Mouse (Mus musculus) heart, embryonic 14.5 days (tissue): Measurements from ENCODE around the gene Epn3. TPM values are rescaled to one million over a fixed set of nuclear protein-coding genes. Genes with fewer than 3 reads are reported as not detected.

Experiments
- ATAC-seq: fragments of 200-750 bp; cut with Nextera tagmentation; 2 replicates; pipeline ENCODE4 v1.8.0; 2017; ENCODE audit warnings: low read depth, moderate TSS enrichment; ENCODE audit not compliant: insufficient number of reproducible peaks, insufficient read depth, low FRiP score
- H3K27ac ChIP-seq, 2 experiments: fragments of 200-500 bp in 1 of 2; fragments of 300-500 bp in 1 of 2; sonication (generic) in 1 of 2; replicated peaks in 1 of 2; 2 replicates each; pipeline ENCODE4 v1.5.1; 2012 to 2014; ENCODE audit warnings: low read depth in 2 of 2, low read length in 2 of 2, control low read depth in 1 of 2, mild to moderate bottlenecking in 1 of 2, mixed read lengths in 1 of 2; ENCODE audit not compliant: control insufficient read depth in 1 of 2, insufficient read depth in 1 of 2
- H3K27me3 ChIP-seq: fragments of 300-500 bp; sonication (generic); 2 replicates; pipeline ENCODE4 v1.6.1; 2014; ENCODE audit warnings: mild to moderate bottlenecking, low read length, control low read depth; ENCODE audit not compliant: control insufficient read depth, insufficient read depth
- H3K36me3 ChIP-seq: fragments of 300-500 bp; sonication (generic); 2 replicates; pipeline ENCODE4 v1.6.1; 2014; ENCODE audit warnings: mild to moderate bottlenecking, control low read depth, low read length, mixed read lengths; ENCODE audit not compliant: control insufficient read depth, insufficient read depth
- H3K4me1 ChIP-seq, 2 experiments: fragments of 200-500 bp in 1 of 2; fragments of 300-500 bp in 1 of 2; sonication (generic) in 1 of 2; 2 replicates each; pipeline ENCODE4 v1.6.1; 2012 to 2014; ENCODE audit warnings: low read length in 2 of 2, control low read depth in 1 of 2, mixed read lengths in 1 of 2; ENCODE audit not compliant: control insufficient read depth in 2 of 2, insufficient read depth in 2 of 2
- H3K4me2 ChIP-seq: fragments of 300-500 bp; sonication (generic); 2 replicates; pipeline ENCODE4 v1.6.1; 2014; ENCODE audit warnings: mild to moderate bottlenecking, low read length
- H3K4me3 ChIP-seq, 2 experiments: fragments of 200-500 bp in 1 of 2; fragments of 300-500 bp in 1 of 2; sonication (generic) in 1 of 2; 2 replicates each; pipeline ENCODE4 v1.5.1; 2012 to 2014; ENCODE audit warnings: low read length in 2 of 2, mild to moderate bottlenecking in 2 of 2, control low read depth in 1 of 2, low read depth in 1 of 2, moderate library complexity in 1 of 2; ENCODE audit not compliant: control insufficient read depth in 1 of 2, insufficient read depth in 1 of 2
- H3K9ac ChIP-seq: fragments of 300-500 bp; sonication (generic); 2 replicates; pipeline ENCODE4 v1.6.1; 2014; ENCODE audit warnings: mild to moderate bottlenecking, low read length
- H3K9me3 ChIP-seq: fragments of 300-500 bp; sonication (generic); 2 replicates; pipeline ENCODE4 v1.6.1; 2016; ENCODE audit warnings: low read length, control low read depth; ENCODE audit not compliant: control insufficient read depth
- WGBS: fragments of 180-500 bp; shearing (Covaris S2); extraction: QIAGEN DNeasy Blood & Tissue Kit; methylation state at CpG from one replicate; pipeline ENCODE4 v1.1.7; 2014; 5-methylcytosine and 5-hydroxymethylcytosine counted together
- polyA plus RNA-seq: library from polyadenylated mRNA; unstranded; fragments of >200 nt; fragmentation: Nextera tagmentation; extraction: Ambion mirVana; gene quantifications from 2 replicates; pipeline ENCODE4 v1.2.1, GENCODE M21; 2014

Gene Epn3
- polyA plus RNA-seq, 1 experiment from 2014 or later = 11.4 TPM

DNA sequence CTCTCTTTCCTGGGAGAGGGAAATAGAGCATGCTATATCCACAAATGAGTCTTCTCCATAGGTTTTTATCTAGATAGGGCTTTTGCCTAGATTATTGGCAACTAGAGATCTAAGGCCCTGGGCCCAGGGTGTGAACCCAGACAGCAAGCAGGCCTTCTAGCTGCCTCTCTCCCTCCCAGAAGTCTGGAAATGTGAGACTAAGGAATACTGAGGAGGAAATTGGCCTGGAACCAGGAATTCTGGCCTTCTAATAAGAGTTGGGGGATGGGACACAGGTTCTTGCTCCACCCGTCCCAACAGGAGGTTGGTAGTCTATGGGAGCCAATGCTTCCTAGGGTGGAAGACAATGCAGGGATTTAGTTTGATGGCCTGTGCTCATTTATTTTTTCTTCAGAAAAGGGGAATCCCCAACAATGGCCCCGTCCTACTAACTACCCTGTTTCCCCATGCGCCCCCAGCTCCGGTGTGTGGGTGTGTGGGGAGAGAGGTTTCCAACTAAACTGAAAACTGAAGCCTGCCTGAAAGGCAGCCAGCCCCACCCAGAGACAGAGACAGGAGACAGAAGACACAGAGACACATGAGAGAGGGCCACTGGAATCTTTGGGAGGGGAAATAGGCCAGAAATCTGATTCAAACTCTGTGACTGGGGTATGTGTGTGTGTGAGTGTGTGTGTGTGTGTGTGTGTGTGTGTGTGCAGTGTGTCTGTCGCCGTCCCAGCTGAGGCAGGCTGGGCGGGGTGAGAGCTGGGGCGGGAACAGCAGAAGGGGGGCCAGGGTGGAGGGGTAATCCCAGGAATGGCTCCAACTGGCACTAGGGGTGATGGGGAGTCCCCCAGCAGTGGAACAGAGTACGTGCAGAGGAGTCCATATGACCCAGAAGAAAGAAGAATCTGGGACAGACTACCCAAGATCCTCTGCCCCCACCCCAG lies 30.4 kb downstream of the Epn3 start:
- no peak overlapping the region for H3K4me3 ChIP-seq
- WGBS = 53% methylated on average over 9 of the region's 9 CpGs
- H3K4me2 ChIP-seq = no peak overlapping the region
- no peaks in the 10 kb centered on the region for H3K36me3 ChIP-seq
- no peak overlapping the region for H3K27ac ChIP-seq
- H3K27me3 ChIP-seq = peaks cover 27% of the 10 kb centered on the region
- no peak overlapping the region for H3K9ac ChIP-seq
- no peaks in the 10 kb centered on the region for H3K9me3 ChIP-seq
- no peak for ATAC-seq
- peaks cover 31 to 53% of the 10 kb centered on the region in 2 experiments for H3K4me1 ChIP-seq

DNA sequence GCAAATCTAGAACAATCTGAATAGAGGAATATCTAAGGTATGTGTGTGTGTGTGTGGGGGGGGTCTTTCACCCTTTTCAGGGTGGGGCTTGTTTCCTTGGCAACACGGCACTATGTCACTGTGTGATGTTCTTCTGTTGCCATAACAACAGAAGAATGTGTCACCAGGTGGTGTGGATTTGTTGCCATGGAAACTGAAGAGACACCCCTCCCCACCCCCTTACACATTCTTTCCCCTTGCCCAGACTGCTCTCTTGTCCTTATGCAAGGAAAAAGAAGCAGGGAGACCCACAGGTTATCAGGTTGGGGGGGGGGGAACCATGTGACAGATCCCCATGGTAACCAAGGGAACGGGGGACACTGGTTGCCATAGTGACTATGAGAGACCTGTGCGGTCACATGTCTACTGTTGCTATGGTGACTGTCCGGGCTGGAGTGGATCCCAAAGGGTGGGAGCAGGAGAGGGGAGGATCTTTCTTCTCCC lies 31.2 kb downstream of the Epn3 start:
- no peak overlapping the region for H3K4me3 ChIP-seq
- 37% methylated on average over 4 of the region's 4 CpGs for WGBS
- H3K4me1 ChIP-seq = peaks cover 30 to 49% of the 10 kb centered on the region in 2 experiments
- no peaks in the 10 kb centered on the region for H3K9me3 ChIP-seq
- peaks cover 26% of the 10 kb centered on the region for H3K27me3 ChIP-seq
- ATAC-seq = no peak
- no peak overlapping the region for H3K4me2 ChIP-seq
- no peak overlapping the region for H3K9ac ChIP-seq
- H3K27ac ChIP-seq = no peak overlapping the region
- no peaks in the 10 kb centered on the region for H3K36me3 ChIP-seq

DNA sequence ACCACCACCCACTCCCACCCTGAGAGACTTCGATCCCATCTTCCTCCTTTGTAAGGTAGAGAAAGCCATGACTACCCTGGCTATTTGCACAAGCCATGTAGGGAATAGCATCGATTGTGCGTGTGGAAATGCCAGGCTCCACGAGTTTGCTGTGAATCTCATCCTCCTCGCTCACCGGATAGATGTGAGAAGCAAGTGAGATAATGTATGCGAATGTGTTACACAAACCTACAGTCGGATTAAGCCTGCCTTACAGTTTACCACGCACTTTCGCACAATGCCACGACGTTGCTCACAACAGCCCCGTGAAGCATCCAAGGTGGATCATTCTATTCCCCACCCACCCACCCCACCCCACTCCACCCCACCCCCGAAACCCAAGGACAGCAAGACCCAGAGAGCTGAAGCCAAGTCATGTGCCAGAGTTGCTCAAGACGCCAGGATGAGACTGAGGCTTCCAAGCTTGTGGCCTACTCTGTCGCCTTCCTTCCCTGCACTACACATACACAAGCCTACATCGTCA lies 33.4 kb downstream of the Epn3 start:
- WGBS = 90% methylated on average over 17 of the region's 17 CpGs
- no peak overlapping the region for H3K4me2 ChIP-seq
- H3K4me1 ChIP-seq = peaks cover 19 to 29% of the 10 kb centered on the region in 2 experiments
- H3K9me3 ChIP-seq = no peaks in the 10 kb centered on the region
- no peaks in the 10 kb centered on the region for H3K36me3 ChIP-seq
- no peak overlapping the region for H3K4me3 ChIP-seq
- ATAC-seq = no peak
- no peak overlapping the region for H3K27ac ChIP-seq
- peaks cover 6% of the 10 kb centered on the region for H3K27me3 ChIP-seq
- H3K9ac ChIP-seq = no peak overlapping the region

DNA sequence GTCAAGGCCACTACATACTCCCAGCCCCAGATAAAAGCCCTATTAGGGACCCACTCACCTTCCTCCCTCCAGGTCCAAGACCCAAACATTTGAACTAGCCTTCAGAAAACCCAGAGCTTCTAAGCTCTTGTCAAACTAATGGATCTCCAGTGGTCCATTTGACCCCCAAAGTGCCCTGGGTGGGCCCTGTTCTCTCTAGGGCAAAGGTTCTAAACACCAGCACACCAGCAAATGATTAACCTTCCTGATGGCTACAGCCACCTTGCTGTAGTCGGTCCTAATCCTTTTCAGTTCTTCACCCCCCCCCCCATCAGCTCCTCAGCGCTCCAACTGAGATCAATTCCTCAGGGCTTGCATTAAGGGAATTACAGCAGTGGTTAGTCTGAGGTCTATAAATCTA lies 35.6 kb downstream of the Epn3 start:
- ATAC-seq = no peak
- no peak overlapping the region for H3K9ac ChIP-seq
- no peaks in the 10 kb centered on the region; the same call in 1 of the 2 replicates for H3K27me3 ChIP-seq
- peaks cover 9 to 21% of the 10 kb centered on the region in 2 experiments; a peak in 3 of 4 replicates for H3K4me1 ChIP-seq
- 63% methylated on average over 2 of the region's 2 CpGs for WGBS
- no peak overlapping the region for H3K27ac ChIP-seq
- H3K36me3 ChIP-seq = no peaks in the 10 kb centered on the region
- no peak overlapping the region for H3K4me2 ChIP-seq
- no peak overlapping the region for H3K4me3 ChIP-seq
- H3K9me3 ChIP-seq = no peaks in the 10 kb centered on the region

DNA sequence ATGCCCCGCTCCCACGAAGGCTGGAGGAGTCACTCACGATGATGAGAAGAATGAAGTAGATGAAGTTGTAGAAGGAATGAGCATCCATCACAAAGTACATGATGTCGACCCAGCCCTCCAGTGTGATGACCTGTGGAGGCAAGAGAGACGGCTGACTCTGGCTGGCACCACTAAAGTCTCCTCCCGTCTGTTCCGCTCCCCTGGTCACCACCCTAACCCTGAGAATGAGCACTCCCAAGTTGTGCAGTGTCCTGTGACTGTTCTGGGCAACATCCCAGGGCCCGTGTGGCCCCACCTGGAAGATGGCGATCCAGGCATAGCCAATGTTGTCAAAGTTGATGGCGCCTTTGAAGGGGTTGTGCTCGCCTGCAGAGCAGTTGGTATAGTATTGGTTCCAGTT lies 37.9 kb downstream of the Epn3 start:
- Histone ChIP-seq H3K9me3 (no peaks in the 10 kb centered on the region), H3K36me3 (no peaks in the 10 kb centered on the region), H3K27me3 (peaks cover 4% of the 10 kb centered on the region; the same call in 1 of the 2 replicates), H3K27ac (no peak overlapping the region), H3K9ac (no peak overlapping the region), H3K4me1 (peaks cover 2 to 6% of the 10 kb centered on the region in 2 experiments; a peak in 1 of 4 replicates), H3K4me2 (no peak overlapping the region), H3K4me3 (no peak overlapping the region)
- WGBS = 89% methylated on average over 11 of the region's 11 CpGs
- no peak for ATAC-seq

DNA sequence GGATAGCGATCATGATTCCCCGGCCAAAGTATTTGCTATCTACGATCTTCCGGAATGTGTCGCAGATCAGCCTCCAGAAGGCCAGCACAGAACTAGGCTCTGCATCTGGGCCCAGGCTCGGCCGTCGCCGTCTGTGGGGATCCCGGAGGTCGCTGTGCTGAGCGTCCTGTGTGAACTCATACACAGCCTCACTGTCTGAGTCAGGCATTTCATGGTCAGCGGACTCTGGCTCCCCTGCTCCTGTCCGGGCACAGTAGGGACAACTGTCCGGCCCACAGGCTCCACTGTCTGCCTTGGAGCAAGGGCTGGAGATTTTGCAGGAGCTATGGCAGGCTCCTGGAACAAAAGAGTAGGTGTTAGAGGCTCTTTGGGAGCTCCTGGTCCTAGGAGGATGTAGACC lies 42.8 kb downstream of the Epn3 start:
- H3K4me1 ChIP-seq = peaks cover 8 to 13% of the 10 kb centered on the region in 2 experiments
- no peak overlapping the region for H3K4me3 ChIP-seq
- H3K36me3 ChIP-seq = no peaks in the 10 kb centered on the region
- no peaks in the 10 kb centered on the region for H3K9me3 ChIP-seq
- ATAC-seq = no peak
- H3K4me2 ChIP-seq = no peak overlapping the region
- H3K27me3 ChIP-seq = peaks cover 4% of the 10 kb centered on the region; the same call in 1 of the 2 replicates
- H3K9ac ChIP-seq = no peak overlapping the region
- 77% methylated on average over 15 of the region's 15 CpGs for WGBS
- no peak overlapping the region for H3K27ac ChIP-seq

DNA sequence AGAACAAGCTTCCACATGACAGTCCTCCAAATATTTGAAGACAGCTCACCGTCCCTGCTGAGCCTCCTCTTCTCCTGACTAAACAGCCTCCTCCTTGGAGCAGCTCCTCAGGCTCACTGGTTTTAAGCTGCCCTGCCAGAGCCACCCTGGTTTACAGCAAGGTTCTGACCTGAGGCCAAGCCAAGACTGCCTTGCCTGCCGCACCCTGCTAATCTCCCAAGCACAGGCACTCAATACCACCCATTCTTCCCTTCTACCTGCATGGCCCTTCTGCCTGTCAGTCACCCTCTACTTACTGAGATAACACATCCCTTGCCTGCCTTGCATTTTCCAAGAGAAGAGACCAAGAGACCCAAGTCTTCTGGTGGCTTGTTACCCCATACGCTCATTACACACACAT lies 43.4 kb downstream of the Epn3 start:
- ATAC-seq = no peak
- Histone ChIP-seq H3K27ac (no peak overlapping the region), H3K9ac (no peak overlapping the region), H3K9me3 (no peaks in the 10 kb centered on the region), H3K4me3 (no peak overlapping the region), H3K36me3 (no peaks in the 10 kb centered on the region), H3K27me3 (peaks cover 4% of the 10 kb centered on the region; the same call in 1 of the 2 replicates), H3K4me1 (peaks cover 15 to 19% of the 10 kb centered on the region in 2 experiments), H3K4me2 (no peak overlapping the region)
- WGBS = 64% methylated on average over 3 of the region's 3 CpGs
